ENCODE assay signal across 35 mouse cellular contexts in the genomic region with DNA sequence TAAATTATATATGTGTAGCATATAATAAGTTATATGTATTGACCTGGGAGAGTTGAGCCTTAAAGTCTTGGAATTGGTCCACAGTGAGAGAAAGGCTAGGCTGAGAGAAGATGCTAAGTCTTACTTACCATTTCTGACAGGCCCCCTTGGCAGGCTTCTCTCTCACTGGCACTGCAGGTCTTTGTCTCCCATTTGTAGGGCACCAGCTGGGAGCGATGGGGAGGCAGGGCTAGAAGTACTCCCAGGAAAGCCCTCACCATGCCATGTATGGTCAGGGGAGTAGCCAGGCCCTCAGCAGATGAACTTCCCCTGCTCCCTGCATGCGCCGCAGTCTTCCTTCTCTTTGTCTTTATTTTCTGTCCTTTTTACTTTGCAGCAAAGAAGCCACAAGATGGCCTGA. TPM values are rescaled to one million over a fixed set of nuclear protein-coding genes. Genes with fewer than 3 reads are reported as not detected.
DNase-seq lines count a peak whose midpoint lies in the region; ATAC-seq lines count a peak whose summit lies in the region.
"Had no signal": no experiment of that assay in that cellular context is flagged by ENCODE, and none has a peak within 500 bp of the region (broad histone marks: within the 10 kb centered on the region; RNA-seq: fewer than 3 reads in every experiment).

A gene (minus strand): TSS at position 208 of the 400 bp plus-strand sequence.

- H3K9me3 ChIP-seq in forebrain, embryonic 14.5 days (replicated peaks; ENCODE audit: control insufficient read depth, low read length), result no peaks in the 10 kb centered on the region
- H3K9me3 ChIP-seq in forebrain, embryonic 10.5 days, result no peaks in the 10 kb centered on the region
- H3K9me3 ChIP-seq in kidney, embryonic 14.5 days (ENCODE audit: control insufficient read depth, low read length), result no peaks in the 10 kb centered on the region
- H3K9me3 ChIP-seq: embryonic facial prominence, embryonic 10.5 days; embryonic facial prominence, embryonic 15.5 days; forebrain, embryonic 13.5 days; G1E; heart, embryonic 13.5 days; hindbrain, embryonic 10.5 days had no signal

- H3K36me3 ChIP-seq in forebrain, embryonic 14.5 days (ENCODE audit: control insufficient read depth, insufficient read depth, low read length), result no peaks in the 10 kb centered on the region
- no peaks in the 10 kb centered on the region for H3K36me3 ChIP-seq in forebrain, embryonic 10.5 days (replicated peaks)
- no peaks in the 10 kb centered on the region for H3K36me3 ChIP-seq in kidney, embryonic 14.5 days (ENCODE audit: control insufficient read depth, insufficient read depth, low read length)
- H3K36me3 ChIP-seq: embryonic facial prominence, embryonic 10.5 days; embryonic facial prominence, embryonic 15.5 days; G1E; heart, embryonic 13.5 days; hindbrain, embryonic 10.5 days had no signal

- ATAC-seq in forebrain, embryonic 14.5 days, result no peak
- ATAC-seq in kidney, embryonic 14.5 days (ENCODE audit: low FRiP score, low TSS enrichment), result no peak
- ATAC-seq: forebrain, embryonic 13.5 days; hindbrain, embryonic 16.5 days; midbrain, embryonic 16.5 days; Patski had no signal

- H3K4me1 ChIP-seq in forebrain, embryonic 14.5 days (ENCODE audit: control insufficient read depth, insufficient read depth, low read length), result peaks cover 8% of the 10 kb centered on the region
- peaks cover 10% of the 10 kb centered on the region for H3K4me1 ChIP-seq in forebrain, embryonic 10.5 days
- no peaks in the 10 kb centered on the region for H3K4me1 ChIP-seq in kidney, embryonic 14.5 days (ENCODE audit: control insufficient read depth, insufficient read depth, low read length)

- H3K4me2 ChIP-seq in forebrain, embryonic 14.5 days (ENCODE audit: low read length), result no peak within 1 kb of the TSS
- no peak within 1 kb of the TSS for H3K4me2 ChIP-seq in kidney, embryonic 14.5 days (replicated peaks; ENCODE audit: low read depth, low read length)
- H3K4me2 ChIP-seq: embryonic facial prominence, embryonic 15.5 days; forebrain, embryonic 13.5 days; heart, embryonic 13.5 days; lung, embryonic 14.5 days had no signal

- DNase-seq in forebrain, embryonic 14.5 days (ENCODE audit: low spot score), result peak; percentile 26
- no peak for DNase-seq in forebrain, embryonic 10.5 days (ENCODE audit: extremely low spot score, low spot score)
- DNase-seq in layer of hippocampus, adult 8-10 months (ENCODE audit: low spot score in 2 of 2), result peak in 1 of 2 experiments; percentile 24
- DNase-seq in layer of hippocampus, postnatal 14 days (ENCODE audit: low spot score in 2 of 2), result no peak
- DNase-seq in Muller cell, postnatal 12 days (ENCODE audit: inconsistent ontology term), result peak; percentile 20
- DNase-seq in layer of hippocampus, postnatal 25 days (ENCODE audit: extremely low spot score in 1 of 2, low spot score in 1 of 2), result no peak
- DNase-seq: adrenal gland, postnatal 10 days; cerebellum, adult 11-12 months; cerebellum, postnatal 10 days; gastrocnemius, adult 2 months; gastrocnemius, postnatal 36 days; heart, postnatal 10 days; kidney, adult 18-20 months; kidney, postnatal 4 days; liver; lung, embryonic 14.5 days; lung, postnatal 14 days; thymus, postnatal 4 days had no signal

- no peak within 1 kb of the TSS for H3K9ac ChIP-seq in forebrain, embryonic 14.5 days (ENCODE audit: low read length)
- H3K9ac ChIP-seq in kidney, embryonic 14.5 days (ENCODE audit: low read depth, low read length), result no peak within 1 kb of the TSS
- H3K9ac ChIP-seq: embryonic facial prominence, embryonic 15.5 days; forebrain, embryonic 13.5 days; heart, embryonic 13.5 days; liver, embryonic 14.5 days; lung, embryonic 14.5 days had no signal

- no peaks in the 10 kb centered on the region for H3K27me3 ChIP-seq in forebrain, embryonic 14.5 days (replicated peaks; ENCODE audit: control insufficient read depth, insufficient read depth, low read length)
- H3K27me3 ChIP-seq in forebrain, embryonic 10.5 days (ENCODE audit: poor library complexity, severe bottlenecking), result no peaks in the 10 kb centered on the region
- no peaks in the 10 kb centered on the region for H3K27me3 ChIP-seq in kidney, embryonic 14.5 days (ENCODE audit: control insufficient read depth, insufficient read depth, low read length)
- H3K27me3 ChIP-seq: embryonic facial prominence, embryonic 15.5 days; forebrain, embryonic 13.5 days had no signal

- 89% methylated on average over 3 of the region's 3 CpGs for WGBS in forebrain, embryonic 14.5 days
- WGBS in forebrain, embryonic 10.5 days, result 82% methylated on average over 3 of the region's 3 CpGs
- WGBS in kidney, embryonic 14.5 days, result 88% methylated on average over 3 of the region's 3 CpGs

- no peak within 1 kb of the TSS for H3K4me3 ChIP-seq in forebrain, embryonic 14.5 days (ENCODE audit: low read depth, low read length)
- H3K4me3 ChIP-seq in forebrain, embryonic 10.5 days, result no peak within 1 kb of the TSS
- no peak within 1 kb of the TSS for H3K4me3 ChIP-seq in kidney, embryonic 14.5 days (ENCODE audit: low read length)
- H3K4me3 ChIP-seq: embryonic facial prominence, embryonic 10.5 days; embryonic facial prominence, embryonic 15.5 days; forebrain, embryonic 13.5 days; gastrocnemius, adult 2 months; heart, embryonic 13.5 days; hindbrain, embryonic 10.5 days had no signal

- H3K27ac ChIP-seq in forebrain, embryonic 14.5 days (ENCODE audit: low read depth, low read length), result no peak within 1 kb of the TSS
- no peak within 1 kb of the TSS for H3K27ac ChIP-seq in forebrain, embryonic 10.5 days
- H3K27ac ChIP-seq in kidney, embryonic 14.5 days (ENCODE audit: low read depth, low read length), result no peak within 1 kb of the TSS
- H3K27ac ChIP-seq: embryonic facial prominence, embryonic 10.5 days; embryonic facial prominence, embryonic 15.5 days; forebrain, embryonic 13.5 days; gastrocnemius, adult 2 months; heart, embryonic 13.5 days; hindbrain, embryonic 10.5 days; kidney, postnatal 0 days; liver, embryonic 14.5 days had no signal

RNA-seq across cellular contexts. Expression of the gene that starts here (rescaled TPM):
- not detected in 2 replicates for polyA plus RNA-seq in forebrain, embryonic 14.5 days (2014; fragmentation: Nextera tagmentation; extraction: Ambion mirVana)
- polyA plus RNA-seq in forebrain, embryonic 10.5 days (2016; fragmentation: Nextera tagmentation; extraction: Ambion mirVana), result not detected in 2 replicates
- total RNA-seq in layer of hippocampus, adult 8-10 months (2022), result 10 to 100 TPM in 3 of 4 experiments, 1 to 10 TPM in 1; 9.9 to 20.3 (median 15.4) TPM
- total RNA-seq in layer of hippocampus, postnatal 14 days (2021), result 1 to 10 TPM; 6.3 to 8.5 TPM
- 10 to 100 TPM; 20.0 to 22.9 TPM for total RNA-seq in layer of hippocampus, postnatal 25 days (2021)
- not detected in 2 replicates for polyA plus RNA-seq in kidney, embryonic 14.5 days (2014; fragmentation: Nextera tagmentation; extraction: Ambion mirVana)
- total RNA-seq: adrenal gland, postnatal 10 days; gastrocnemius, adult 2 months; gastrocnemius, postnatal 36 days; heart, adult 8-10 months; heart, postnatal 10 days had no signal
- polyA plus RNA-seq: embryonic facial prominence, embryonic 10.5 days; embryonic facial prominence, embryonic 15.5 days; forebrain, embryonic 13.5 days; G1E; hindbrain, embryonic 10.5 days; hindbrain, embryonic 16.5 days; intestine, embryonic 14.5 days; kidney, postnatal 0 days; limb, embryonic 11.5 days; liver, embryonic 14.5 days; lung, embryonic 14.5 days; midbrain, embryonic 16.5 days; neural tube, embryonic 11.5 days; Patski; testis, adult 2 months had no signal

Comparison
In these comparisons a context has a peak if more than half of its experiments do, and no peak if none do; other contexts are left out.
1. Peak in DNase-seq in forebrain, embryonic 14.5 days; RNA of the gene not detected or under 1 TPM.